Mouse (Mus musculus): ENCODE measurements around the gene Gm3336. TPM values are rescaled to one million over a fixed set of nuclear protein-coding genes. Genes with fewer than 3 reads are reported as not detected.

Gene Gm3336
- polyA plus RNA-seq (2015; fragmentation: Nextera tagmentation; extraction: Ambion mirVana): 1.1 and 1.9 TPM in 2 replicates

- 3% methylated on average over 18 of the region's 19 CpGs for WGBS
- no peaks in the 10 kb centered on the region for H3K36me3 ChIP-seq
- no peak within 1 kb of the TSS for H3K27ac ChIP-seq
- H3K4me2 ChIP-seq: no peak within 1 kb of the TSS; the same call in 1 of the 2 replicates
- ATAC-seq (ENCODE audit: insufficient read depth, low FRiP score, low read depth): peak; percentile 21; the same call in 1 of the 2 replicates
- no peaks in the 10 kb centered on the region for H3K4me1 ChIP-seq
- H3K9ac ChIP-seq: no peak within 1 kb of the TSS
- no peak within 1 kb of the TSS for H3K4me3 ChIP-seq (replicated peaks)
- no peaks in the 10 kb centered on the region for H3K9me3 ChIP-seq
- H3K27me3 ChIP-seq (replicated peaks): 0 out of 2 replicates have a peak, but pooled peaks cover 5% of the 10 kb centered on the region
Measured at GRCm38 (mm10) chr8:70718297-70718696, at the start of gene Gm3336. TSS of gene Gm3336 (plus strand) at chr8:70718543.

- H3K27ac ChIP-seq: 0 out of 2 replicates have a peak overlapping the region, but pooled peaks have one; percentile 3
- 62% methylated on average over 10 of the region's 10 CpGs for WGBS
Measured at GRCm38 (mm10) chr8:70671615-70672324, 46.6 kb upstream of the Gm3336 start.

GRCm38 (mm10) chr8:70672325-70673078 is 45.8 kb upstream of the Gm3336 start:
- Histone ChIP-seq H3K36me3 (no peaks in the 10 kb centered on the region; the same call in 1 of the 2 replicates), H3K4me3 (replicated peaks) (peak overlapping the region; percentile 54), H3K9me3 (no peaks in the 10 kb centered on the region), H3K4me2 (peak overlapping the region; percentile 55), H3K27ac (peak overlapping the region; percentile 64), H3K9ac (peak overlapping the region; percentile 27; the same call in 1 of the 2 replicates), H3K4me1 (peaks cover 20% of the 10 kb centered on the region), H3K27me3 (replicated peaks) (no peaks in the 10 kb centered on the region)
- ATAC-seq (ENCODE audit: insufficient read depth, low FRiP score, low read depth): no peak
- WGBS: 37% methylated on average over 19 of the region's 19 CpGs

More at GRCm38 (mm10) chr8:70671615-70672324, 46.6 kb upstream of the Gm3336 start:
- ATAC-seq (ENCODE audit: insufficient read depth, low FRiP score, low read depth): no peak
- no peak overlapping the region for H3K4me2 ChIP-seq
- no peak overlapping the region for H3K9ac ChIP-seq
- no peaks in the 10 kb centered on the region for H3K9me3 ChIP-seq
- H3K27me3 ChIP-seq (replicated peaks): no peaks in the 10 kb centered on the region
- no peak overlapping the region for H3K4me3 ChIP-seq (replicated peaks)
- peaks cover 20% of the 10 kb centered on the region for H3K4me1 ChIP-seq
- H3K36me3 ChIP-seq: no peaks in the 10 kb centered on the region

- Histone ChIP-seq H3K27me3 (replicated peaks) (no peaks in the 10 kb centered on the region), H3K4me3 (replicated peaks) (peak within 1 kb of the TSS; percentile 54), H3K4me1 (peaks cover 23% of the 10 kb centered on the region), H3K36me3 (peaks cover 4% of the 10 kb centered on the region), H3K9ac (peak within 1 kb of the TSS; percentile 27; the same call in 1 of the 2 replicates), H3K9me3 (no peaks in the 10 kb centered on the region), H3K4me2 (peak within 1 kb of the TSS; percentile 65), H3K27ac (peak within 1 kb of the TSS; percentile 90)
- ATAC-seq (ENCODE audit: insufficient read depth, low FRiP score, low read depth): peak; percentile 95
- WGBS: under 1% methylated on average over 60 of the region's 60 CpGs
Measured at GRCm38 (mm10) chr8:70673079-70673856, 45.1 kb upstream of the Gm3336 start, which contains the start of gene Lsm4. TSS of gene Lsm4 (plus strand) at chr8:70673248.

- H3K4me1 ChIP-seq: peaks cover 23% of the 10 kb centered on the region
- ATAC-seq (ENCODE audit: insufficient read depth, low FRiP score, low read depth): no peak
- H3K36me3 ChIP-seq: peaks cover 4% of the 10 kb centered on the region
- H3K4me3 ChIP-seq (replicated peaks): peak overlapping the region; percentile 54
- peak overlapping the region; percentile 90 for H3K27ac ChIP-seq
- WGBS: 71% methylated on average over 3 of the region's 3 CpGs
- 0 out of 2 replicates have a peak overlapping the region, but pooled peaks have one; percentile 9 for H3K9ac ChIP-seq
- H3K4me2 ChIP-seq: peak overlapping the region; percentile 65
- no peaks in the 10 kb centered on the region for H3K27me3 ChIP-seq (replicated peaks)
- H3K9me3 ChIP-seq: no peaks in the 10 kb centered on the region
Measured at GRCm38 (mm10) chr8:70674109-70674508, 44.2 kb upstream of the Gm3336 start.

GRCm38 (mm10) chr8:70674716-70675115 is 43.6 kb upstream of the Gm3336 start:
- peaks cover 4% of the 10 kb centered on the region for H3K36me3 ChIP-seq
- H3K27ac ChIP-seq: peak overlapping the region; percentile 90
- no peaks in the 10 kb centered on the region for H3K27me3 ChIP-seq (replicated peaks)
- H3K4me3 ChIP-seq (replicated peaks): no peak overlapping the region
- peak overlapping the region; percentile 65; the same call in 1 of the 2 replicates for H3K4me2 ChIP-seq
- H3K9me3 ChIP-seq: no peaks in the 10 kb centered on the region
- no peak for ATAC-seq (ENCODE audit: insufficient read depth, low FRiP score, low read depth)
- no peak overlapping the region for H3K9ac ChIP-seq
- WGBS: 67% methylated on average over 4 of the region's 4 CpGs
- peaks cover 24% of the 10 kb centered on the region for H3K4me1 ChIP-seq

- H3K27ac ChIP-seq: no peak overlapping the region
- WGBS: 88% methylated on average over 1 of the region's 1 CpGs
Measured at GRCm38 (mm10) chr8:70675336-70675735, 43.0 kb upstream of the Gm3336 start.

GRCm38 (mm10) chr8:70677451-70678080 is 40.8 kb upstream of the Gm3336 start:
- Histone ChIP-seq H3K4me2 (no peak overlapping the region), H3K9me3 (no peaks in the 10 kb centered on the region), H3K4me3 (replicated peaks) (no peak overlapping the region), H3K9ac (no peak overlapping the region), H3K36me3 (peaks cover 4% of the 10 kb centered on the region), H3K27ac (no peak overlapping the region), H3K27me3 (replicated peaks) (no peaks in the 10 kb centered on the region), H3K4me1 (peaks cover 38% of the 10 kb centered on the region)
- no peak for ATAC-seq (ENCODE audit: insufficient read depth, low FRiP score, low read depth)
- 94% methylated on average over 15 of the region's 15 CpGs for WGBS

More at GRCm38 (mm10) chr8:70675336-70675735, 43.0 kb upstream of the Gm3336 start:
- H3K4me3 ChIP-seq (replicated peaks): no peak overlapping the region
- H3K9ac ChIP-seq: no peak overlapping the region
- H3K27me3 ChIP-seq (replicated peaks): no peaks in the 10 kb centered on the region
- no peaks in the 10 kb centered on the region for H3K9me3 ChIP-seq
- peaks cover 29% of the 10 kb centered on the region for H3K4me1 ChIP-seq
- no peak for ATAC-seq (ENCODE audit: insufficient read depth, low FRiP score, low read depth)
- H3K36me3 ChIP-seq: peaks cover 4% of the 10 kb centered on the region
- no peak overlapping the region for H3K4me2 ChIP-seq

GRCm38 (mm10) chr8:70678679-70679078 is 39.7 kb upstream of the Gm3336 start:
- Histone ChIP-seq H3K4me2 (no peak overlapping the region), H3K9me3 (no peaks in the 10 kb centered on the region), H3K4me1 (peaks cover 38% of the 10 kb centered on the region), H3K36me3 (peaks cover 4% of the 10 kb centered on the region), H3K27ac (0 out of 2 replicates have a peak overlapping the region, but pooled peaks have one; percentile 53), H3K9ac (no peak overlapping the region), H3K4me3 (replicated peaks) (no peak overlapping the region), H3K27me3 (replicated peaks) (no peaks in the 10 kb centered on the region)
- no peak for ATAC-seq (ENCODE audit: insufficient read depth, low FRiP score, low read depth)

GRCm38 (mm10) chr8:70679404-70679803 is 38.9 kb upstream of the Gm3336 start:
- Histone ChIP-seq H3K27me3 (replicated peaks) (no peaks in the 10 kb centered on the region), H3K27ac (peak overlapping the region; percentile 53), H3K4me2 (no peak overlapping the region), H3K4me1 (peaks cover 32% of the 10 kb centered on the region), H3K9me3 (no peaks in the 10 kb centered on the region), H3K36me3 (peaks cover 4% of the 10 kb centered on the region), H3K9ac (no peak overlapping the region), H3K4me3 (replicated peaks) (no peak overlapping the region)
- WGBS: 85% methylated on average over 4 of the region's 4 CpGs
- no peak for ATAC-seq (ENCODE audit: insufficient read depth, low FRiP score, low read depth)

GRCm38 (mm10) chr8:70680039-70680438 is 38.3 kb upstream of the Gm3336 start:
- Histone ChIP-seq H3K9me3 (no peaks in the 10 kb centered on the region), H3K4me2 (no peak overlapping the region), H3K9ac (no peak overlapping the region), H3K4me3 (replicated peaks) (no peak overlapping the region), H3K27ac (peak overlapping the region; percentile 53; the same call in 1 of the 2 replicates), H3K27me3 (replicated peaks) (no peaks in the 10 kb centered on the region), H3K36me3 (peaks cover 4% of the 10 kb centered on the region), H3K4me1 (peaks cover 26% of the 10 kb centered on the region)
- ATAC-seq (ENCODE audit: insufficient read depth, low FRiP score, low read depth): 0 out of 2 replicates have a peak, but pooled peaks have one; percentile 5
- 63% methylated on average over 3 of the region's 3 CpGs for WGBS
